Mouse (Mus musculus) CH12.LX (cell line): ENCODE results near the gene Nbeal1.

Experiments
- CTCF ChIP-seq, 2 experiments: IDR thresholded peaks in 1 of 2; conservative IDR thresholded peaks in 1 of 2; 2 replicates each; pipeline ENCODE4 v1.5.1; 2011 to 2012; ENCODE audit warnings: low read depth in 2 of 2, low read length in 2 of 2, improper control_type of control experiment in 1 of 2, inconsistent platforms in 1 of 2, mild to moderate bottlenecking in 1 of 2, moderate library complexity in 1 of 2
- E2F4 ChIP-seq: IDR thresholded peaks from 2 replicates; pipeline ENCODE4 v1.6.1; 2011; ENCODE audit warnings: low read depth, low read length, improper control_type of control experiment; ENCODE audit not compliant: insufficient replicate concordance
- JUN ChIP-seq: IDR thresholded peaks from 2 replicates; pipeline ENCODE4 v1.6.1; 2011; ENCODE audit warnings: low read depth, mild to moderate bottlenecking, low read length, improper control_type of control experiment, moderate library complexity; ENCODE audit not compliant: insufficient read depth
- MAFK ChIP-seq: IDR thresholded peaks from 2 replicates; pipeline ENCODE4 v1.6.1; 2011; ENCODE audit warnings: low read length, improper control_type of control experiment; ENCODE audit not compliant: insufficient replicate concordance
- MEF2A ChIP-seq: IDR thresholded peaks from 2 replicates; pipeline ENCODE4 v1.6.1; 2014; ENCODE audit warnings: low read depth, mild to moderate bottlenecking, inconsistent platforms, low read length, improper control_type of control experiment, borderline replicate concordance
- MXI1 ChIP-seq: IDR thresholded peaks from 2 replicates; pipeline ENCODE4 v1.6.1; 2011; ENCODE audit warnings: mild to moderate bottlenecking, low read depth, low read length, improper control_type of control experiment
- NRF1 ChIP-seq: IDR thresholded peaks from 2 replicates; pipeline ENCODE4 v1.6.1; 2014; ENCODE audit warnings: low read depth, mild to moderate bottlenecking, inconsistent platforms, low read length, improper control_type of control experiment, moderate library complexity
- POLR2A ChIP-seq: IDR thresholded peaks from 2 replicates; pipeline ENCODE4 v1.6.1; 2011; ENCODE audit warnings: low read depth, mild to moderate bottlenecking, improper control_type of control experiment, low read length
- RAD21 ChIP-seq: IDR thresholded peaks from 2 replicates; pipeline ENCODE4 v1.6.1; 2011; ENCODE audit warnings: low read depth, mild to moderate bottlenecking, low read length, improper control_type of control experiment, moderate library complexity
- SIN3A ChIP-seq: IDR thresholded peaks from 2 replicates; pipeline ENCODE4 v1.6.1; 2012; ENCODE audit warnings: low read length, improper control_type of control experiment, inconsistent platforms
- USF2 ChIP-seq: conservative IDR thresholded peaks from 2 replicates; pipeline ENCODE4 v1.6.1; 2011; ENCODE audit warnings: low read depth, low read length, improper control_type of control experiment

DNA sequence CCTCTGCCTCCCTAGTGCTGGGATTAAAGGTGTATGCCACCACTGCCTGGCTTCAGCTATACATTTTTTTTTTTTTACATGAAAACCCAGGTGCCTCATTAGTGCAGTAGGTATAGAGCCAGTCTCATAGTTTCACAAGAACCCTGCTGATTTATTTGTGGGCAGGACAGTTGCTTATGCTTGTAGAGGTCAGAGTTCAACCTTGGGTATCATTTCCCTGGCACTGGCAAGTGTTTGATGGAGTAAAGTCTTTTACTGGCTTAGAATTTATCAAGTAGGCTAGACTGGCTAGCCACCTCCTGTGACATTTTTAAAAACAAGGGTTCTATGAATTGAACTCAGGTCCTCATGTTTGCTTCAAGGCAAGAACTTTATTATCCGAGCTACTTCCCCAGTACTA lies 113.5 kb downstream of the Nbeal1 start:
- TF ChIP-seq POLR2A = no peak
- TF ChIP-seq NRF1 = no peak
- no peak for TF ChIP-seq MAFK
- TF ChIP-seq USF2 = no peak
- no peak for TF ChIP-seq JUN
- TF ChIP-seq E2F4 = no peak
- TF ChIP-seq MEF2A = no peak
- TF ChIP-seq MXI1 = no peak
- no peak for TF ChIP-seq SIN3A
- no peak for TF ChIP-seq CTCF (conservative IDR thresholded peaks at IDR 0.05 in 1 of 2, IDR thresholded peaks at IDR 0.05 in 1 of 2; ENCODE audit: low read depth in 2 of 2, low read length in 2 of 2)
- no peak for TF ChIP-seq RAD21
